Mouse (Mus musculus) intestine, embryonic 16.5 days (tissue): Measurements from ENCODE around the gene Nqo1. TPM values are rescaled to one million over a fixed set of nuclear protein-coding genes. Genes with fewer than 3 reads are reported as not detected.

Experiments
- ATAC-seq: fragments of 200-750 bp; cut with Nextera tagmentation; 2 replicates; pipeline ENCODE4 v1.8.0; 2017; ENCODE audit warnings: moderate TSS enrichment, moderate library complexity
- H3K27ac ChIP-seq: fragments of 300-500 bp; sonication (generic); 2 replicates; pipeline ENCODE4 v1.5.1; 2014; ENCODE audit warnings: mild to moderate bottlenecking, low read length
- H3K27me3 ChIP-seq: fragments of 300-500 bp; sonication (generic); replicated peaks from 2 replicates; pipeline ENCODE4 v1.6.1; 2014; ENCODE audit warnings: low read length, control low read depth, mixed read lengths; ENCODE audit not compliant: control insufficient read depth, insufficient read depth
- H3K36me3 ChIP-seq: fragments of 300-500 bp; sonication (generic); 2 replicates; pipeline ENCODE4 v1.6.1; 2014; ENCODE audit warnings: low read length, control low read depth; ENCODE audit not compliant: control insufficient read depth, insufficient read depth
- H3K4me1 ChIP-seq: fragments of 300-500 bp; sonication (generic); 2 replicates; pipeline ENCODE4 v1.6.1; 2014; ENCODE audit warnings: low read length, control low read depth, mixed read lengths; ENCODE audit not compliant: control insufficient read depth, insufficient read depth
- H3K4me2 ChIP-seq: fragments of 300-500 bp; sonication (generic); 2 replicates; pipeline ENCODE4 v1.6.1; 2014; ENCODE audit warnings: low read depth, low read length, control low read depth
- H3K4me3 ChIP-seq: fragments of 300-500 bp; sonication (generic); 2 replicates; pipeline ENCODE4 v1.5.1; 2014; ENCODE audit warnings: mild to moderate bottlenecking, low read length
- H3K9ac ChIP-seq: fragments of 300-500 bp; sonication (generic); 2 replicates; pipeline ENCODE4 v1.6.1; 2014; ENCODE audit warnings: low read depth, low read length
- H3K9me3 ChIP-seq: fragments of 300-500 bp; sonication (generic); 2 replicates; pipeline ENCODE4 v1.6.1; 2016; ENCODE audit warnings: low read length, control low read depth; ENCODE audit not compliant: control insufficient read depth
- WGBS: fragments of 180-500 bp; shearing (Covaris S2); extraction: QIAGEN DNeasy Blood & Tissue Kit; methylation state at CpG from one replicate; pipeline ENCODE4 v1.1.7; 2014; 5-methylcytosine and 5-hydroxymethylcytosine counted together
- polyA plus RNA-seq: library from polyadenylated mRNA; unstranded; fragments of >200 nt; fragmentation: Nextera tagmentation; extraction: Ambion mirVana; gene quantifications from 2 replicates; pipeline ENCODE4 v1.2.1, GENCODE M21; 2015

The Nqo1 gene
- polyA plus RNA-seq, 1 experiment from 2014 or later, result 17.5 TPM

- WGBS, result 40% methylated on average over 2 of the region's 2 CpGs
- Histone ChIP-seq H3K36me3 (no peaks in the 10 kb centered on the region), H3K27ac (peak overlapping the region; percentile 52; the same call in 1 of the 2 replicates), H3K4me1 (peaks cover 7% of the 10 kb centered on the region), H3K4me3 (no peak overlapping the region), H3K9ac (no peak overlapping the region), H3K4me2 (no peak overlapping the region; the same call in 1 of the 2 replicates), H3K27me3 (no peaks in the 10 kb centered on the region), H3K9me3 (no peaks in the 10 kb centered on the region)
- peak; percentile 24; the same call in 1 of the 2 replicates for ATAC-seq
These were observed 34.7 kb upstream of the Nqo1 start for GRCm38 (mm10) chr8:107437711-107438110.

DNA sequence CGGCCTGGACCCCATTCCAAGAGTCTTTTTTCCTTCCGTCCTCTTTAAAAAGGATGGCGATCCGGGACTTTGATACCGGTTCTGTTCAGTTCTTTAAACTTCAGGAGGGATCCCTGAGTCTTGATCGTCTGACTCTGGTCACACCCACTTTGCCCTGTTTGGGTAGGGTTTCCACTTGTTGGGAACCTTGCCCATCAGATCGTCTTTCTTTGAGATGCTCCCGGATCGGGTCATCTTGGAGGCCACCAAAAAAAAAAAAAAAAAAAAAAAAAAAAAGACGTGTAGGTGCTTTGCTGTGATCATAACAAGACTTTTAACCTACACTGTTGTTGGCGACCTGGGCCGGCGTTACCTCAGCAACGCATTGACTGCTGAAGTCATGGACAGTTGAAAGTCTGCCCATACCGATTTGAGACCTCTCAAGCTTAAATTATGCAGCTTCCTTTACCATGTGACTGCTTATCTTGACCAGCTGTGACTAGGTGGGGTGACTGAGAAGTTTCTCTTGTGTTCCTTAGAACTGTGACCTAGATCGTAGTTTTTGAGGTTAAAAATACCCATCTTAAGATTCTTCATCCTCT lies 33.9 kb upstream of the Nqo1 start:
- peak overlapping the region; percentile 95 for H3K27ac ChIP-seq
- H3K9me3 ChIP-seq, result no peaks in the 10 kb centered on the region
- H3K27me3 ChIP-seq, result no peaks in the 10 kb centered on the region
- WGBS, result 6% methylated on average over 16 of the region's 16 CpGs
- peak overlapping the region; percentile 94 for H3K9ac ChIP-seq
- H3K4me1 ChIP-seq, result peaks cover 7% of the 10 kb centered on the region
- peak overlapping the region; percentile 92 for H3K4me3 ChIP-seq
- no peaks in the 10 kb centered on the region for H3K36me3 ChIP-seq
- ATAC-seq, result peak; percentile 49
- H3K4me2 ChIP-seq, result peak overlapping the region; percentile 70

DNA sequence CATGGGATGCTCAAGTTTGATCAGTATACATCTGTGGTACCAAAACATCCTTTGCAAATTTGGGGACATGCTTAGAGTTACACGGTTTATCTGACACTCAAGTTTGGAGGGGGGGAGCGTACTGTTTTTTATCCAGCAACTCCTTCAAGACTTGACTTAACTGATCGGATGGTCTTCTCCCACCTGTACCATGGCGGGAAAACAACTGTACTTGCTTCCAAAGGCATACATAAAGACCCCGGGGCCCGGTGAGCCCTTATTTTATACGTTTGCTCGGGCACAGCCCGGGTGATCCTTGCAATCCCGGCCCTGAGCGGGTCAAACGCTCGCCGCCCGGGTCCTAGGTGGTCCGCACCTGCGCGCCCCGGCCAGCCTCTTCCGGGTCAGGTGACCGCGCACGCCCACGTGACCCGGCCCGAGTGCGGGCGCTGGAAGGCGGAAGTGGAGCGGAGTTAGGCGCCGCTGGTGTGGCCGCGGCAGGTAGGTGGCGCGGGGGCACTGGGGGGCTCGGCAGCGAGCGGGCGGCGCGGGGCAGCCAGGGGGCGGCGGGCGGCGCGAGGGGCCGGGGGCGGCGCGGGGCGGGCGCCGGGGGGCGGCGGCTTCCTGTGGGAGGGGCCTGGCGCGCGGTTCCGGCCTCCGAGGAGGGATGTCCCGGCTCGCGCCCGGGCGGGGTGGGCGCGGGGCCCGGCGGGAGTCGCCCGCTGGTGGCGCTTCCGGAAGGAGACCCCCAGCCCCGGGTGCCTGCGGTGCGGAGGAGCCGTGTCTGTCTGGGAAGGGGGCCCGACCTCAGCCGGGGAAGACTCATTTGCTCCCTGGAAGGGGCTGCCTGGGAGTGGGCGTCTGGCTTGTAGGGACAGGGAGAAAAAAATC lies 33.2 kb upstream of the Nqo1 start, which contains the start of gene Wwp2:
Gene Wwp2 (plus strand): TSS at position 404 of the 870 bp plus-strand sequence.
- peak within 1 kb of the TSS; percentile 70 for H3K4me2 ChIP-seq
- no peaks in the 10 kb centered on the region for H3K9me3 ChIP-seq
- peak within 1 kb of the TSS; percentile 92 for H3K4me3 ChIP-seq
- WGBS, result under 1% methylated on average over 68 of the region's 81 CpGs
- peak; percentile 85 for ATAC-seq
- no peaks in the 10 kb centered on the region for H3K36me3 ChIP-seq
- peaks cover 7% of the 10 kb centered on the region for H3K4me1 ChIP-seq
- no peaks in the 10 kb centered on the region for H3K27me3 ChIP-seq
- peak within 1 kb of the TSS; percentile 94 for H3K9ac ChIP-seq
- H3K27ac ChIP-seq, result peak within 1 kb of the TSS; percentile 95

DNA sequence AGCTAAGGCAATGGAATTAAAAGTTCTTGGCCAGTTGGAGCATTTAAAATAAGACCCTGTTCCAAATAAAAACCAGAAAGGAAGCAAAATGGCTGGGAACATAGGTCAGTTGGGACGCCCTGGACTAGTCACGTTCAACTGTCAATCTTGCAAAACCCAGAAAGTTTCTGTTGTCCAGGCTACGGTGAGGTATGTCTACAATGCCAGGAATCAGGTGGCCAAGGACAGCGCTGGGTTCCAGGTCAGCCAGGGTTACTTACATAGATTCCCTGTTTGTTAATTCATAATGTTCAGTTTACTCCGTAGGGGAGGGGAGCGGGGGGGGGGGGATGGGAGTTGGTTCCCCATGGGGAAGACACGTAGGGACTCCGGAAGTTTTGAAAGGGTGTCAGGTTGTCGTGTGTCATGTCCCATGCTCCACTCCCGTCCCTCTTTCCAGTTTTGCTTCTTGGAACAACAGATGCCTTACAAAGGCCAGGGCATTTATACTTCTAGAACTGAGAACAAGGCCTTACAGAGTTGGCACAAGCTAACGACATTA lies 32.5 kb upstream of the Nqo1 start:
- Histone ChIP-seq H3K4me1 (peaks cover 7% of the 10 kb centered on the region), H3K9me3 (no peaks in the 10 kb centered on the region), H3K36me3 (no peaks in the 10 kb centered on the region), H3K4me3 (peak overlapping the region; percentile 92), H3K27ac (peak overlapping the region; percentile 95; the same call in 1 of the 2 replicates), H3K9ac (peak overlapping the region; percentile 94), H3K4me2 (peak overlapping the region; percentile 70), H3K27me3 (no peaks in the 10 kb centered on the region)
- WGBS, result 25% methylated on average over 11 of the region's 11 CpGs
- peak; percentile 2; the same call in 1 of the 2 replicates for ATAC-seq

DNA sequence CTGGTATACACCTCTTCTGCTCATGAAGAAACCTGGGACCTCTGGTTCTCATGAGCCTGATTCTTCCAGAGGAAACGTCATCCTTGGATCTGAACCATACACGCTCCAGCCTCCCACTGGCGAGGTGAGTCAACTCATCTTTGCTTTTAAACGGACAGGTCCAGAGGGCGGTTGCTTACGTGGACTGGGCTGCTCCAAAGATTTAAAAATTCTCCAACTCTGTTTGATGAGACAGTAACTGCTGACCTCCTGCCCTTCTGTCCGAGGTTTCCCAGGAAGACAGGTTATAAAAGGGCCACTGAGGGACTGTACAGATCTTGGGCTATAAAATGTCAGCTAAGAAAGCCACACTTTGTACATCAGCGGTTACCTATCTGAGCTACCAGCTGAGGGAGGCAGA lies 27.8 kb upstream of the Nqo1 start:
- H3K9me3 ChIP-seq, result no peaks in the 10 kb centered on the region
- ATAC-seq, result no peak
- H3K4me2 ChIP-seq, result no peak overlapping the region
- 74% methylated on average over 8 of the region's 8 CpGs for WGBS
- H3K36me3 ChIP-seq, result no peaks in the 10 kb centered on the region
- H3K9ac ChIP-seq, result no peak overlapping the region
- no peak overlapping the region for H3K4me3 ChIP-seq
- H3K4me1 ChIP-seq, result peaks cover 2% of the 10 kb centered on the region; the same call in 1 of the 2 replicates
- H3K27me3 ChIP-seq, result no peaks in the 10 kb centered on the region
- H3K27ac ChIP-seq, result no peak overlapping the region

DNA sequence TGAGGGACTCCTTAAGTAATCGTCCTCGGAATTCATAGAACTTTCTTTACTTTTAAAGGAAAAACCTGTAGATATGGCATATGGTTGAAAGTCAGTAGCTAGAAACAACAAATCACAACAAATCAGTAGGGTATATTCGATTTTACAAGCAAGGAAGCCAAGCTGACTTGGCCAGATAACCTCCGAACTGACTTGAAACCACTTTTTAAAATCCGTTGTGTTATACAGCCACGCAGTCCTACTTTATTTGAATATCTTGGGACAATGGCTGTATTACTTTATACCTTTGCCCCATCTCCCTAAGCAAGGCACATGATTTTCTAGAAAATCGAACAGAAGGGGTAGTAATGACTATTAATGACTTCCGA lies 22.2 kb upstream of the Nqo1 start:
- ATAC-seq, result no peak
- WGBS, result 45% methylated on average over 8 of the region's 8 CpGs
- no peaks in the 10 kb centered on the region for H3K9me3 ChIP-seq
- no peak overlapping the region for H3K4me2 ChIP-seq
- peaks cover 10% of the 10 kb centered on the region for H3K4me1 ChIP-seq
- H3K9ac ChIP-seq, result peak overlapping the region; percentile 91; the same call in 1 of the 2 replicates
- H3K4me3 ChIP-seq, result peak overlapping the region; percentile 73; the same call in 1 of the 2 replicates
- no peaks in the 10 kb centered on the region for H3K27me3 ChIP-seq
- H3K27ac ChIP-seq, result no peak overlapping the region
- 0 out of 2 replicates have a peak, but pooled peaks cover 2% of the 10 kb centered on the region for H3K36me3 ChIP-seq

DNA sequence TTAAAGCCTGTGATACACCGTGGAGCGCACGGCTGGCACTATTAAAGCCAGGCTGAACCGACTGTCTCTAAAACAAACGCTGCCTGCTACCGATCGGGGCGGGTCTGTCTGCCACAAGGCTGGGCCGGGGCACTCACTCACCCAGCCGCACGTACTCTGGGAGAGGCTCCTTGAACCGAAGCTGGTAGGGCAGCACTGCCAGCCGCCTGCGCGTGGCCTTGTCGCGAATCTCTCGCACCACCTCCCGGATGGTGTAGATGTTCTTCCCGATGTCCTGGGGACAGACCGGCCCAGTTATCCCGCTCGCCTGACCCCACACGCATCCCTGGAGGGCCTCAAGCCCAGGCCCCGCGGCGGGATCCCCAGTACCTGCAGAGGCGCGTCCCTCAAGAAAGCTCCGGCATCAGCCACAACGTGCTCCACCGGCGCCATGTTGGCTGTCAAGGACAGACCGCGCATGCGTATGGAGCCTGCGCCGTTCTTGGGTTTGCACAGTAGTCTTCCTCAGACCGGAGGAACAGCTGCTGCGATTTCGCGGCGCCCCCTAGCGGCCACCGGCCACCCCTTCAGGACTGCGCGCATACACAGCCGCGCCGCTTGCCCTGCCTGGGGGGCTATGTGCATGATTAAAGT lies 21.7 kb upstream of the Nqo1 start, which contains the start of gene Nob1:
Gene Nob1 (minus strand): TSS at position 455 of the 633 bp plus-strand sequence.
- under 1% methylated on average over 50 of the region's 50 CpGs for WGBS
- peaks cover 10% of the 10 kb centered on the region for H3K4me1 ChIP-seq
- H3K36me3 ChIP-seq, result 0 out of 2 replicates have a peak, but pooled peaks cover 2% of the 10 kb centered on the region
- no peaks in the 10 kb centered on the region for H3K27me3 ChIP-seq
- H3K4me2 ChIP-seq, result peak within 1 kb of the TSS; percentile 73
- peak; percentile 99 for ATAC-seq
- peak within 1 kb of the TSS; percentile 73 for H3K4me3 ChIP-seq
- H3K27ac ChIP-seq, result peak within 1 kb of the TSS; percentile 74
- H3K9ac ChIP-seq, result peak within 1 kb of the TSS; percentile 91
- H3K9me3 ChIP-seq, result no peaks in the 10 kb centered on the region

DNA sequence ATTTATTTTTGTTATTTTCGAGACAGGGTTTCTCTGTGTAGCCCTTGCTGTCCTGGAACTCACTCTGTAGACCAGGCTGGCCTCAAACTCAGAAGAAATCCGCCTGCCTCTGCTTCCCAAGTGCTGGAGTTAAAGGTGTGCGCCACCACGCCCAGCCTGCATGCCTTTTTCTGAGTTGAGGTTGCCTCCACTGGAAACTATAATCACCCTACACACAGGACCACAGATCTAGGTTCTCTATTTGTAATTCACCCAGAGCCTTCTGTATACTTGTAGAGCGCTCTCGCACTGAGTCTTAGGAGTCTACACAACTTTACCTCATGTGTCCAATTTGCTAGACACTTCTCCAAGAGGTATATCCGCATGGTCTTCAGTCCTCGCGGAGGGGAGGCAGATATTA lies 21.2 kb upstream of the Nqo1 start:
- Histone ChIP-seq H3K4me1 (peaks cover 10% of the 10 kb centered on the region), H3K27ac (peak overlapping the region; percentile 74), H3K4me2 (peak overlapping the region; percentile 73), H3K9me3 (no peaks in the 10 kb centered on the region), H3K9ac (peak overlapping the region; percentile 91), H3K36me3 (0 out of 2 replicates have a peak, but pooled peaks cover 2% of the 10 kb centered on the region), H3K4me3 (peak overlapping the region; percentile 73), H3K27me3 (no peaks in the 10 kb centered on the region)
- WGBS, result 26% methylated on average over 9 of the region's 9 CpGs
- peak; percentile 14; the same call in 1 of the 2 replicates for ATAC-seq
